Mouse (Mus musculus) hindbrain, embryonic 11.5 days (tissue): ENCODE measurements around the gene Mum1. TPM values are rescaled to one million over a fixed set of nuclear protein-coding genes. Genes with fewer than 3 reads are reported as not detected.
"Not testable (repeated sequence)": the region's sequence is repeated elsewhere in the genome, so short reads cannot be mapped to it uniquely, and the experiment has no call there.

Experiments
- ATAC-seq: fragments of 200-750 bp; cut with Nextera tagmentation; 2 replicates; pipeline ENCODE4 v1.8.0; 2017; ENCODE audit warnings: mild to moderate bottlenecking, moderate TSS enrichment, moderate library complexity; ENCODE audit not compliant: low FRiP score
- DNase-seq: peaks from one replicate; pipeline ENCODE4 v3.0.0-alpha.2; 2015; ENCODE audit warnings: low spot score
- H3K27ac ChIP-seq: fragments of 300-500 bp; sonication (generic); 2 replicates; pipeline ENCODE4 v1.5.1; 2014; ENCODE audit warnings: mild to moderate bottlenecking, low read depth, low read length
- H3K27me3 ChIP-seq: fragments of 300-500 bp; sonication (generic); 2 replicates; pipeline ENCODE4 v1.6.1; 2014; ENCODE audit warnings: mild to moderate bottlenecking, low read length, moderate library complexity, mixed read lengths; ENCODE audit not compliant: control insufficient read depth, insufficient read depth
- H3K36me3 ChIP-seq: fragments of 300-500 bp; sonication (generic); 2 replicates; pipeline ENCODE4 v1.6.1; 2014; ENCODE audit warnings: mild to moderate bottlenecking, low read length, moderate library complexity, mixed read lengths; ENCODE audit not compliant: control insufficient read depth, insufficient read depth
- H3K4me1 ChIP-seq: fragments of 300-500 bp; sonication (generic); replicated peaks from 2 replicates; pipeline ENCODE4 v1.6.1; 2014; ENCODE audit warnings: low read length, mixed read lengths; ENCODE audit not compliant: control insufficient read depth, insufficient read depth
- H3K4me2 ChIP-seq: fragments of 300-500 bp; sonication (generic); replicated peaks from 2 replicates; pipeline ENCODE4 v1.6.1; 2014; ENCODE audit warnings: mild to moderate bottlenecking, low read depth, low read length
- H3K4me3 ChIP-seq: fragments of 300-500 bp; sonication (generic); 2 replicates; pipeline ENCODE4 v1.5.1; 2014; ENCODE audit warnings: low read depth, low read length
- H3K9ac ChIP-seq: fragments of 300-500 bp; sonication (generic); 2 replicates; pipeline ENCODE4 v1.6.1; 2014; ENCODE audit warnings: low read depth, low read length
- H3K9me3 ChIP-seq: fragments of 300-500 bp; sonication (generic); 2 replicates; pipeline ENCODE4 v1.6.1; 2016; ENCODE audit warnings: low read length; ENCODE audit not compliant: control insufficient read depth
- WGBS: fragments of 180-500 bp; shearing (Covaris S2); extraction: QIAGEN DNeasy Blood & Tissue Kit; methylation state at CpG from one replicate; pipeline ENCODE4 v1.1.7; 2014; 5-methylcytosine and 5-hydroxymethylcytosine counted together
- polyA plus RNA-seq: library from polyadenylated mRNA; unstranded; fragments of >200 nt; fragmentation: Nextera tagmentation; extraction: Ambion mirVana; gene quantifications from 2 replicates; pipeline ENCODE4 v1.2.1, GENCODE M21; 2014

Mum1 gene
- polyA plus RNA-seq, 1 experiment from 2014 or later, result 49.4 TPM

DNA sequence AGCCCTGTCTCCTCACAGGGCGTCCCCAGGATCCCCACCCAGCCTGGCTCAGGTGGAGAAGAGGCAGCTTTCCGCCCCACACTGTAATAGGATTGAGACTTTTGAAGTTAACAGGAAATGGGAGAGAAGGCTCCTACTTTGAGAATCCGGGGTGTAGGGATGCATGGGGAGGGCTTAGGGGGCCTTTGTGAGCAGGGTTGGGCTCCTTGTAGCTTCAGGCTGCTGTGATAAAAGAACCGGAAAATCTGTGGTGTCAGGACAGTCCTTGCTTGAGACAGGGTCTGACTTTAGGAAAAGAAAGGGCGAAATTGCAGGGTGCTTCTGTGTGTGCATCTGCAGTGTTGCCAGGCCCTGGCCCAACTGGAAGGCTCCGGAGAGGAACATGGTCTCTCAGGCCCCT lies 25.7 kb upstream of the Mum1 start:
- Histone ChIP-seq H3K27me3 (no peaks in the 10 kb centered on the region), H3K4me3 (no peak overlapping the region), H3K9me3 (no peaks in the 10 kb centered on the region), H3K4me1 (peaks cover 8% of the 10 kb centered on the region; the same call in 1 of the 2 replicates), H3K36me3 (no peaks in the 10 kb centered on the region), H3K4me2 (no peak overlapping the region), H3K9ac (no peak overlapping the region), H3K27ac (no peak overlapping the region)
- 72% methylated on average over 6 of the region's 6 CpGs for WGBS
- no peak for DNase-seq
- ATAC-seq, result no peak

DNA sequence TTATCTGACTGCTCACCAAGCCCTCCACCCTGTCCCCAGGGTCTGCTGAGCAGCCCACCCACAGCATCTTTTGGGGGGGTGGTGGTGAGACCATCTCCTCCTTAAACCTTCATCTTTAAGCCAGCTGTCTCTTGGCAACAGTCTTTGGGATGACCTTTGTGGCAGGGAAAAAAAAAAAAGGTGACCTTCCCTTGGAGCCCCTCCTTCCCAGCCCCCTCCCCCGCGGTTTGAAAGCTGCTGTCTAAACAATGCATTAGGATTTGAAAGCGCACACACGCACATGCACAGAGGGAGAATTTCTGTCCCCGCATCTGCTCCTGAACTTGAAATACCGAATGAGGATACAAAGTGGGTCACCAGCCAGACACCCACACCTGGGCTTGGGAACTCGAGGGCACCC lies 22.2 kb upstream of the Mum1 start:
- Histone ChIP-seq H3K9ac (0 out of 2 replicates have a peak overlapping the region, but pooled peaks have one; percentile 0), H3K27ac (no peak overlapping the region), H3K9me3 (no peaks in the 10 kb centered on the region), H3K4me2 (no peak overlapping the region), H3K4me1 (peaks cover 8% of the 10 kb centered on the region; the same call in 1 of the 2 replicates), H3K27me3 (no peaks in the 10 kb centered on the region), H3K4me3 (no peak overlapping the region), H3K36me3 (no peaks in the 10 kb centered on the region)
- 15% methylated on average over 7 of the region's 7 CpGs for WGBS
- DNase-seq, result peak; percentile 44
- no peak for ATAC-seq

DNA sequence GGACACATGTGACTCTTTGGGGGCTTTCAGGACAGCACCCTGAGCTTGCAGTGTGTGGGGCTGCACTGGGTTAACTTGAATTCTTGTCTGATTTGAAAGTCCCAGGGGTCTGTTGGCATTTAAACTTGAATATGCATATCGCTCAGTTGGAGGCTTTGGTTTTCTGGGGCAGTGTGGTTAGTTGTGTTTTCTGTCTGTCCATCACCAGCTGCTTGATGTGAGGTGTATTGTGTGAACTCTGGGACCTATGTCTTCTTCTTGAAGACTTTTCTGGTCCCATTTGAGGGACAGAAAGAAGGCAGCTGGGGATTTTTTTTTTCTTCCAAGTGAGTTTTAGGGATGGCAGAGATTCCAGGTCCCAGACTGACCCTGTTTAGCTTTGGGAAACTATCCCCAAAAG lies 19.0 kb upstream of the Mum1 start:
- Histone ChIP-seq H3K4me1 (peaks cover 11% of the 10 kb centered on the region; the same call in 1 of the 2 replicates), H3K27me3 (no peaks in the 10 kb centered on the region), H3K9me3 (no peaks in the 10 kb centered on the region), H3K9ac (no peak overlapping the region), H3K4me3 (no peak overlapping the region), H3K27ac (peak overlapping the region; percentile 19; the same call in 1 of the 2 replicates), H3K36me3 (no peaks in the 10 kb centered on the region), H3K4me2 (no peak overlapping the region)
- DNase-seq, result no peak
- 33% methylated on average over 1 of the region's 1 CpGs for WGBS
- ATAC-seq, result no peak

DNA sequence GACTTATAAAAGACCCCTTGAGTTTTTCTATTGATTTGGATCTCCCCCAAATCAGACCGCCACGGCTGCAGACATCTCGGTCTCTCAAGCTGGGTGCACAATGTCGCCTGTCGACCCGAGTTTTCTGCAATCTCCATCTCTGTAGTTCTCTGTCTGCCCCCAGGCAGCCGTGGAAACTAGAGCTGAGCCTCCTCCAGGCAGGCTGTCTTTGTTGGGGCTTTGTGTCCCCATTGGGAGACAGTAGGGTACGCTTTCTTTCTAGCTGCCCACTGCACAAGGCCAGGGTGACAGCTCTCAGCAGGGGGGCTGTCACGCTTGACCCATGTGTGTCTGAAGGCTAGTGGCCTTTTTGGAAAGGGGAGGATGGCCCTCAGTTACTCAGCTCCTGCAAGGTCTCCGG lies 18.6 kb upstream of the Mum1 start:
- Histone ChIP-seq H3K4me3 (no peak overlapping the region), H3K9me3 (no peaks in the 10 kb centered on the region), H3K4me2 (no peak overlapping the region), H3K27ac (peak overlapping the region; percentile 18; the same call in 1 of the 2 replicates), H3K27me3 (no peaks in the 10 kb centered on the region), H3K36me3 (no peaks in the 10 kb centered on the region), H3K4me1 (peaks cover 11% of the 10 kb centered on the region; the same call in 1 of the 2 replicates), H3K9ac (no peak overlapping the region)
- WGBS, result 25% methylated on average over 10 of the region's 10 CpGs
- ATAC-seq (no peak), DNase-seq (no peak)

DNA sequence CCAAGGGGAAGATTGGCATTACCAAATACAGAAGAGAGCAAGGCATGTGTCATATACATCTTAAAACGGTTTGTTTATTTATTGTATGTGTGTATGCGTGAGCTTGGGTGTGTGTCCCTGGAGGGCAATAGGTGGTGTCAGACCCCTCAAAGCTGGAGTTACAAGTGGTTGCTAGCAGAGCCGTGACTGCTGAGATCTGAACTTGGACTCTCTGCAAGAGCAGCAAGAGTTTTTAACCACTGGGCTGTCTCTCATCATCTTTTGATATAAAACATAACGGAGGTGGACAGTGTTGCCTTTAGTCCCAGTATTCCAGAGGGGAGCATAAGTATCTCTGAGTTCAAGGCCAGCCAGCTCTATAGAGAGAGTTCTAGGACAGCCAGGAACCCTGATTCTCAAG lies 18.0 kb upstream of the Mum1 start:
- WGBS, result 68% methylated on average over 4 of the region's 4 CpGs
- H3K4me2 ChIP-seq, result no peak overlapping the region
- no peak for DNase-seq
- no peak overlapping the region for H3K4me3 ChIP-seq
- H3K27ac ChIP-seq, result 0 out of 2 replicates have a peak overlapping the region, but pooled peaks have one; percentile 19
- ATAC-seq, result no peak
- H3K27me3 ChIP-seq, result no peaks in the 10 kb centered on the region
- H3K36me3 ChIP-seq, result no peaks in the 10 kb centered on the region
- no peaks in the 10 kb centered on the region for H3K9me3 ChIP-seq
- no peak overlapping the region for H3K9ac ChIP-seq
- peaks cover 11% of the 10 kb centered on the region; the same call in 1 of the 2 replicates for H3K4me1 ChIP-seq

DNA sequence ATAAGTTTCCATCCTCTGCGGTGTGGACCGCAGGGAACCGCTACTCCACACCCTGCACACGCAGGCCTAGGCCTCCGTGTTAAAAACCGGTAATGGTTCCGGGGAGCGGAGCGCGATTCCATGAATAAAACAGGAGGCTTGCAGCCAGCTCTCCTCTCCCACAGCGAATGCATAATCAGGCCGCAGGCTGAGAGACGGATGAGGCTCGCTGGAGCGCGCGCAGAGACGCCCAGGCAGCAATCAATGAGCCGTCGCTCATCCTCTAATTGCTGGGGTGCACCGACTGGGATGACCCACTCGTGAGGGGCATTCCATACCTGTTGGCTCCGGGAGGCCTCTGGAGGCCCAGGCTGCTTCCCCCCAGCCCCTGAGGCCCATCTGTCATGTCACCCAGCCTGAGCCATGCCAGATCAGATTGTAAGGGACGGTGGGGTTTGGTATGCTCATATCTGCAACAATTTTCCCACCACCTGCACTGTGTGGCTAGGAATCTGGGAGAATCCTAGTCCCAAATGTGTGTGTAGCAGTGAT lies 17.3 kb upstream of the Mum1 start:
- DNase-seq (peak; percentile 67), ATAC-seq (peak; percentile 67)
- Histone ChIP-seq H3K4me2 (peak overlapping the region; percentile 32), H3K4me3 (no peak overlapping the region; the same call in 1 of the 2 replicates), H3K36me3 (no peaks in the 10 kb centered on the region), H3K4me1 (peaks cover 9% of the 10 kb centered on the region; the same call in 1 of the 2 replicates), H3K27ac (peak overlapping the region; percentile 19; the same call in 1 of the 2 replicates), H3K27me3 (no peaks in the 10 kb centered on the region), H3K9me3 (no peaks in the 10 kb centered on the region), H3K9ac (no peak overlapping the region)
- WGBS, result 4% methylated on average over 24 of the region's 24 CpGs

DNA sequence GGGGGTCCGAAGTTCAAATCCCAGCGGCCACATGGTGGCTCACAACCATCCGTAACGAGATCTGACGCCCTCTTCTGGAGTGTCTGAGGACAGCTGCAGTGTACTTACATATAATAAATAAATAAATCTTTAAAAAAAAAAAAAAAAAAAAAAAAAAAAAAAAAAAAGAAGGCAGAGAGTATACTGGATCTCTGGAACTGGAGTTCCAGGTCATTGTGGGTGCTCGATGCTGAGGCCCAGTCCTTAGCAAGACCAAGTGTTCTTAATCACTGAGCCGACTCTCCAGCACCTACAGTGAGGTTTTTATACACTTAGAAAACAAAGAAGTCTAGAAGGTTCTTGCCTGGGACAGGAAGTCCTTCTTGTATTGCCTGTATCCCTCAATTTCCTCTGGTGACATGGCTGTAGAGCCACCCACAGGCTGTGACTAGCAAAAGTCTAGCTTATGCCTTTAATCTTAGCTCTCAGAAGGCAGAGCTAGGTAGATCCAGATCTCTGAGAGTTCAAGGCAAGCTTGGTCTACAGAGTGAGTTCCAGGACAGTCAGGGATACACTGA lies 14.6 kb upstream of the Mum1 start:
- not testable (repeated sequence) for ATAC-seq
- 76% methylated on average over 7 of the region's 7 CpGs for WGBS

DNA sequence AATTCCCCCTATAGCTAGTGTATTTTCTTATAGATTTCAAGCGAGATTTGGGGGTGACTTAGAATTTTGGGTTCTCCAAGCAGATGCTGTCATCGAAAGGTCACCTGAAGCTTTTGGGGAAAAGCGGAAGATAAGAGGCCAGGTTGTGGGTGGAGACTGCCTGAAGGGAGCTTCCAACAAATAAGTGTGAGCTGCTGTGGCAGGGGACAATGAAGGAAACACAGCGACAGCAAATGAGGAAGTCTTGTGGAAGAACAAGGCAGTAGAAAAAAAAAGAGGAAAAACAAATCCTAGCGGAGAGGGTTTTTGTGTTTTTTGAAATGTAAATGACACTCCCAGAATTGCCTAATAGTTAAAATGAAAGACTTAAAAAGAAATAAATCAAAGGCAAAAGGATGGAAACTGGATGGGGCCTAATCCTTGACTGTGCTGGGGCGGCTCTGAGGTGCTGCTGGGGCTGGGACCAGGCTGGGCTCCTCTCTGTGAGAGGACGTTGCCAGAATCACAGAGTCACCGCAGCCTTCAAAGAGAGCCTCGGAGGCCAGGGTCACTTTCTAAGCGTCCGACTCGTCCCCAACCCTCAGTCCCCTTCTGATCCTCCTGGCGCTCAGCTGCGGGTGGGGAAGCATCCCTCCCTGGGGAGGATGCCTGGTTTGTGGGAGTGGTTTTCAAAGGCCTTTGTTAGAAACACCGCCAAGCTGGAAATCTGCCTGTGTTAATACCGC lies 11.0 kb upstream of the Mum1 start:
- no peak for DNase-seq
- peak overlapping the region; percentile 57 for H3K9ac ChIP-seq

More for the DNA sequence above, 14.6 kb upstream of the Mum1 start:
- peaks cover 12% of the 10 kb centered on the region; the same call in 1 of the 2 replicates for H3K4me1 ChIP-seq
- not testable (repeated sequence) for H3K4me2 ChIP-seq, H3K9me3 ChIP-seq, H3K27ac ChIP-seq, H3K9ac ChIP-seq, H3K27me3 ChIP-seq, H3K4me3 ChIP-seq, DNase-seq, H3K36me3 ChIP-seq

More for the DNA sequence above, 11.0 kb upstream of the Mum1 start:
- ATAC-seq, result no peak
- H3K36me3 ChIP-seq, result no peaks in the 10 kb centered on the region
- peaks cover 4% of the 10 kb centered on the region; the same call in 1 of the 2 replicates for H3K4me1 ChIP-seq
- 14% methylated on average over 16 of the region's 16 CpGs for WGBS
- H3K4me2 ChIP-seq, result no peak overlapping the region
- no peak overlapping the region for H3K4me3 ChIP-seq
- peak overlapping the region; percentile 36; the same call in 1 of the 2 replicates for H3K27ac ChIP-seq
- H3K27me3 ChIP-seq, result no peaks in the 10 kb centered on the region
- no peaks in the 10 kb centered on the region for H3K9me3 ChIP-seq
